Mouse (Mus musculus) left cerebral cortex, adult 11 months (tissue): ENCODE data around the gene Emg1.
A peak's percentile ranks its signal among the peaks of the same experiment; 100 is the strongest.

Experiments
- DNase-seq: peaks from one replicate; pipeline ENCODE4 v3.0.0; 2022; ENCODE audit warnings: low spot score

Gene Emg1

GRCm38 (mm10) chr6:124740888-124741761, 29.1 kb upstream of the Emg1 start, which contains the start of gene Grcc10:
Gene Grcc10, minus strand, starts transcription at chr6:124741374.
- DNase-seq, result peak; percentile 82

GRCm38 (mm10) chr6:124740211-124740887, 28.4 kb upstream of the Emg1 start:
- DNase-seq, result no peak

GRCm38 (mm10) chr6:124739231-124739796, 27.3 kb upstream of the Emg1 start:
- no peak for DNase-seq

- DNase-seq, result no peak
Measured at GRCm38 (mm10) chr6:124738511-124739023, 26.6 kb upstream of the Emg1 start, which contains the start of gene Ptpn6. Gene Ptpn6, minus strand, starts transcription at chr6:124738714.

- DNase-seq, result no peak
Measured at GRCm38 (mm10) chr6:124737040-124737439, 25.1 kb upstream of the Emg1 start.

GRCm38 (mm10) chr6:124734417-124734816, 22.4 kb upstream of the Emg1 start:
- no peak for DNase-seq

GRCm38 (mm10) chr6:124732476-124733370, 20.7 kb upstream of the Emg1 start:
- DNase-seq, result no peak

GRCm38 (mm10) chr6:124731038-124731437, 19.1 kb upstream of the Emg1 start:
- no peak for DNase-seq

- DNase-seq, result no peak
Measured at GRCm38 (mm10) chr6:124729850-124730705, 18.1 kb upstream of the Emg1 start.

GRCm38 (mm10) chr6:124728621-124729020, 16.6 kb upstream of the Emg1 start:
- no peak for DNase-seq

- no peak for DNase-seq
Measured at GRCm38 (mm10) chr6:124724472-124724871, 12.5 kb upstream of the Emg1 start.

GRCm38 (mm10) chr6:124723541-124723940, 11.6 kb upstream of the Emg1 start:
- DNase-seq, result no peak

- DNase-seq, result no peak
Measured at GRCm38 (mm10) chr6:124722876-124723473, 11.0 kb upstream of the Emg1 start.

GRCm38 (mm10) chr6:124720904-124721303, 8.9 kb upstream of the Emg1 start:
- no peak for DNase-seq

- DNase-seq, result no peak
Measured at GRCm38 (mm10) chr6:124719354-124719978, 7.5 kb upstream of the Emg1 start.

GRCm38 (mm10) chr6:124718703-124719102, 6.7 kb upstream of the Emg1 start:
- DNase-seq, result no peak

- DNase-seq, result no peak
Measured at GRCm38 (mm10) chr6:124717968-124718367, 6.0 kb upstream of the Emg1 start.

GRCm38 (mm10) chr6:124716864-124717490, 5.0 kb upstream of the Emg1 start:
- no peak for DNase-seq

GRCm38 (mm10) chr6:124712918-124713317, 940 bp upstream of the Emg1 start:
- no peak for DNase-seq
